Mouse (Mus musculus) cerebellum, postnatal 36 days (tissue): Measurements from ENCODE around the gene Celf6.

Experiments used
- DNase-seq, 2 experiments: peaks; one replicate each; pipeline ENCODE4 v3.0.0; 2021 to 2022; ENCODE audit warnings: mixed read lengths in 2 of 2

Gene Celf6

GRCm38 (mm10) chr9:59577844-59578504 lies at the start of gene Celf6:
Gene Celf6 (plus strand): TSS chr9:59577917.
- peak; percentile 84 to 87 for DNase-seq

- no peak for DNase-seq
These were observed 49.4 kb upstream of the Celf6 start for GRCm38 (mm10) chr9:59528274-59528673.

- DNase-seq = no peak
These were observed 46.1 kb upstream of the Celf6 start for GRCm38 (mm10) chr9:59531645-59532044.

- DNase-seq = no peak
These were observed 44.3 kb upstream of the Celf6 start for GRCm38 (mm10) chr9:59533422-59533821.

GRCm38 (mm10) chr9:59533889-59534288 lies 43.8 kb upstream of the Celf6 start:
- peak; percentile 75 to 78 for DNase-seq

- no peak for DNase-seq
These were observed 40.1 kb upstream of the Celf6 start for GRCm38 (mm10) chr9:59537651-59538050.

GRCm38 (mm10) chr9:59539441-59540137 lies 38.1 kb upstream of the Celf6 start, which contains the start of the genes Hexa and Tmem202:
Gene Hexa (plus strand): TSS chr9:59539540.
Gene Tmem202 (minus strand): TSS chr9:59539847.
- peak; percentile 75 to 82 for DNase-seq

- no peak for DNase-seq
These were observed 36.1 kb upstream of the Celf6 start for GRCm38 (mm10) chr9:59541617-59542016.

GRCm38 (mm10) chr9:59542766-59543324 lies 34.9 kb upstream of the Celf6 start:
- no peak for DNase-seq

GRCm38 (mm10) chr9:59544739-59545138 lies 33.0 kb upstream of the Celf6 start:
- no peak for DNase-seq

- no peak for DNase-seq
These were observed 29.8 kb upstream of the Celf6 start for GRCm38 (mm10) chr9:59547869-59548268.

- DNase-seq = no peak
These were observed 28.7 kb upstream of the Celf6 start for GRCm38 (mm10) chr9:59548961-59549487.

GRCm38 (mm10) chr9:59550077-59550476 lies 27.6 kb upstream of the Celf6 start:
- no peak for DNase-seq

- no peak for DNase-seq
These were observed 26.7 kb upstream of the Celf6 start for GRCm38 (mm10) chr9:59551017-59551416.

- no peak for DNase-seq
These were observed 26.1 kb upstream of the Celf6 start for GRCm38 (mm10) chr9:59551620-59552031.

- DNase-seq = no peak
These were observed 25.1 kb upstream of the Celf6 start for GRCm38 (mm10) chr9:59552610-59553009.

- no peak for DNase-seq
These were observed 24.0 kb upstream of the Celf6 start for GRCm38 (mm10) chr9:59553719-59554118.

- peak; percentile 65 to 69 for DNase-seq
These were observed 12.1 kb upstream of the Celf6 start for GRCm38 (mm10) chr9:59565600-59565999.

- DNase-seq = peak; percentile 55 to 58
These were observed 10.6 kb upstream of the Celf6 start for GRCm38 (mm10) chr9:59567111-59567510.

GRCm38 (mm10) chr9:59571852-59572251 lies 5.9 kb upstream of the Celf6 start:
- no peak for DNase-seq

- DNase-seq = no peak
These were observed 316 bp upstream of the Celf6 start for GRCm38 (mm10) chr9:59577401-59577800.

GRCm38 (mm10) chr9:59578505-59578867 lies 769 bp downstream of the Celf6 start:
- DNase-seq = no peak

- peak; percentile 74 to 79 for DNase-seq
These were observed 7.2 kb downstream of the Celf6 start for GRCm38 (mm10) chr9:59584871-59585308.

GRCm38 (mm10) chr9:59588252-59588651 lies 10.5 kb downstream of the Celf6 start:
- DNase-seq = no peak
